Mouse (Mus musculus): ENCODE measurements around the gene Mecom.

The Mecom gene

GRCm38 (mm10) chr3:30483006-30483684 is 64.7 kb downstream of the Mecom start:
- no peak for DNase-seq (ENCODE audit: low spot score in 2 of 2)

- no peak for DNase-seq (ENCODE audit: low spot score in 2 of 2)
Observed at GRCm38 (mm10) chr3:30481682-30482081, 66.1 kb downstream of the Mecom start.

GRCm38 (mm10) chr3:30480551-30480950 is 67.3 kb downstream of the Mecom start:
- no peak for DNase-seq (ENCODE audit: low spot score in 2 of 2)

GRCm38 (mm10) chr3:30478252-30478651 is 69.6 kb downstream of the Mecom start:
- no peak for DNase-seq (ENCODE audit: low spot score in 2 of 2)

- DNase-seq (ENCODE audit: low spot score in 2 of 2), result no peak
Observed at GRCm38 (mm10) chr3:30477008-30477407, 70.8 kb downstream of the Mecom start.

- DNase-seq (ENCODE audit: low spot score in 2 of 2), result no peak
Observed at GRCm38 (mm10) chr3:30475591-30475990, 72.2 kb downstream of the Mecom start.

GRCm38 (mm10) chr3:30468068-30468835 is 79.6 kb downstream of the Mecom start:
- no peak for DNase-seq (ENCODE audit: low spot score in 2 of 2)

GRCm38 (mm10) chr3:30466031-30466650 is 81.7 kb downstream of the Mecom start:
- no peak for DNase-seq (ENCODE audit: low spot score in 2 of 2)

GRCm38 (mm10) chr3:30464497-30464896 is 83.3 kb downstream of the Mecom start:
- no peak for DNase-seq (ENCODE audit: low spot score in 2 of 2)

GRCm38 (mm10) chr3:30461831-30462230 is 86.0 kb downstream of the Mecom start:
- no peak for DNase-seq (ENCODE audit: low spot score in 2 of 2)

- no peak for DNase-seq (ENCODE audit: low spot score in 2 of 2)
Observed at GRCm38 (mm10) chr3:30460890-30461578, 86.8 kb downstream of the Mecom start.

- DNase-seq (ENCODE audit: low spot score in 2 of 2), result no peak
Observed at GRCm38 (mm10) chr3:30459626-30460025, 88.2 kb downstream of the Mecom start.

GRCm38 (mm10) chr3:30457975-30458678 is 89.7 kb downstream of the Mecom start:
- DNase-seq (ENCODE audit: low spot score in 2 of 2), result no peak

GRCm38 (mm10) chr3:30455902-30456301 is 91.9 kb downstream of the Mecom start:
- no peak for DNase-seq (ENCODE audit: low spot score in 2 of 2)

- DNase-seq (ENCODE audit: low spot score in 2 of 2), result no peak
Observed at GRCm38 (mm10) chr3:30453546-30454455, 94.0 kb downstream of the Mecom start.

- no peak for DNase-seq (ENCODE audit: low spot score in 2 of 2)
Observed at GRCm38 (mm10) chr3:30453046-30453445, 94.8 kb downstream of the Mecom start.

GRCm38 (mm10) chr3:30452511-30452910 is 95.3 kb downstream of the Mecom start:
- DNase-seq (ENCODE audit: low spot score in 2 of 2), result no peak

- DNase-seq (ENCODE audit: low spot score in 2 of 2), result no peak
Observed at GRCm38 (mm10) chr3:30450206-30450965, 97.4 kb downstream of the Mecom start.

- DNase-seq (ENCODE audit: low spot score in 2 of 2), result no peak
Observed at GRCm38 (mm10) chr3:30448624-30449023, 99.2 kb downstream of the Mecom start.

GRCm38 (mm10) chr3:30445970-30446442 is 101.8 kb downstream of the Mecom start:
- no peak for DNase-seq (ENCODE audit: low spot score in 2 of 2)
